Mouse (Mus musculus) kidney, embryonic 14.5 days (tissue): Measurements from ENCODE around the gene Ddx42. TPM values are rescaled to one million over a fixed set of nuclear protein-coding genes. Genes with fewer than 3 reads are reported as not detected.

Experiments
- ATAC-seq: fragments of 200-750 bp; cut with Nextera tagmentation; 2 replicates; pipeline ENCODE4 v1.8.0; 2017; ENCODE audit warnings: moderate number of reproducible peaks, mild to moderate bottlenecking, moderate TSS enrichment, moderate library complexity; ENCODE audit not compliant: low FRiP score, low TSS enrichment
- H3K27ac ChIP-seq: fragments of 300-500 bp; sonication (generic); 2 replicates; pipeline ENCODE4 v1.5.1; 2014; ENCODE audit warnings: low read depth, mild to moderate bottlenecking, low read length, moderate library complexity, mixed read lengths
- H3K27me3 ChIP-seq: fragments of 300-500 bp; sonication (generic); 2 replicates; pipeline ENCODE4 v1.6.1; 2014; ENCODE audit warnings: mild to moderate bottlenecking, low read length; ENCODE audit not compliant: control insufficient read depth, insufficient read depth
- H3K36me3 ChIP-seq: fragments of 300-500 bp; sonication (generic); 2 replicates; pipeline ENCODE4 v1.6.1; 2014; ENCODE audit warnings: low read length, mixed read lengths; ENCODE audit not compliant: control insufficient read depth, insufficient read depth
- H3K4me1 ChIP-seq: fragments of 300-500 bp; sonication (generic); 2 replicates; pipeline ENCODE4 v1.6.1; 2014; ENCODE audit warnings: low read length, mixed read lengths; ENCODE audit not compliant: control insufficient read depth, insufficient read depth
- H3K4me2 ChIP-seq: fragments of 300-500 bp; sonication (generic); replicated peaks from 2 replicates; pipeline ENCODE4 v1.6.1; 2014; ENCODE audit warnings: low read depth, mild to moderate bottlenecking, low read length
- H3K4me3 ChIP-seq: fragments of 300-500 bp; sonication (generic); 2 replicates; pipeline ENCODE4 v1.5.1; 2014; ENCODE audit warnings: mild to moderate bottlenecking, low read length
- H3K9ac ChIP-seq: fragments of 300-500 bp; sonication (generic); 2 replicates; pipeline ENCODE4 v1.6.1; 2014; ENCODE audit warnings: low read depth, mild to moderate bottlenecking, low read length, moderate library complexity
- H3K9me3 ChIP-seq: fragments of 300-500 bp; sonication (generic); 2 replicates; pipeline ENCODE4 v1.6.1; 2016; ENCODE audit warnings: low read length; ENCODE audit not compliant: control insufficient read depth
- WGBS: fragments of 180-500 bp; shearing (Covaris S2); extraction: QIAGEN DNeasy Blood & Tissue Kit; methylation state at CpG from one replicate; pipeline ENCODE4 v1.1.7; 2014; 5-methylcytosine and 5-hydroxymethylcytosine counted together
- polyA plus RNA-seq: library from polyadenylated mRNA; unstranded; fragments of >200 nt; fragmentation: Nextera tagmentation; extraction: Ambion mirVana; gene quantifications from 2 replicates; pipeline ENCODE4 v1.2.1, GENCODE M21; 2014

The Ddx42 gene
- polyA plus RNA-seq, 1 experiment from 2014 or later: 71.8 TPM

GRCm38 (mm10) chr11:106274374-106274773 lies 57.6 kb downstream of the Ddx42 start:
- ATAC-seq: no peak
- Histone ChIP-seq H3K4me3 (no peak overlapping the region), H3K9ac (no peak overlapping the region), H3K4me1 (peaks cover 18% of the 10 kb centered on the region), H3K27me3 (no peaks in the 10 kb centered on the region), H3K4me2 (no peak overlapping the region), H3K9me3 (no peaks in the 10 kb centered on the region), H3K36me3 (no peaks in the 10 kb centered on the region), H3K27ac (peak overlapping the region; percentile 48; the same call in 1 of the 2 replicates)
- WGBS: 63% methylated on average over 1 of the region's 1 CpGs

- H3K36me3 ChIP-seq: no peaks in the 10 kb centered on the region
- no peak overlapping the region for H3K9ac ChIP-seq
- H3K4me1 ChIP-seq: peaks cover 15% of the 10 kb centered on the region
- ATAC-seq: peak; percentile 23
- peak overlapping the region; percentile 48; the same call in 1 of the 2 replicates for H3K27ac ChIP-seq
- H3K27me3 ChIP-seq: no peaks in the 10 kb centered on the region
- no peaks in the 10 kb centered on the region for H3K9me3 ChIP-seq
- H3K4me3 ChIP-seq: no peak overlapping the region
- WGBS: 32% methylated on average over 7 of the region's 7 CpGs
- no peak overlapping the region for H3K4me2 ChIP-seq
These were observed 58.3 kb downstream of the Ddx42 start for GRCm38 (mm10) chr11:106274971-106275411.

GRCm38 (mm10) chr11:106276454-106276853 lies 59.7 kb downstream of the Ddx42 start, which contains the start of gene Tcam1:
TSS of gene Tcam1 (plus strand) at chr11:106276672.
- ATAC-seq: peak; percentile 44
- no peaks in the 10 kb centered on the region for H3K27me3 ChIP-seq
- H3K4me1 ChIP-seq: peaks cover 5% of the 10 kb centered on the region
- no peaks in the 10 kb centered on the region for H3K9me3 ChIP-seq
- peak within 1 kb of the TSS; percentile 48; the same call in 1 of the 2 replicates for H3K27ac ChIP-seq
- H3K4me2 ChIP-seq: peak within 1 kb of the TSS; percentile 39
- no peak within 1 kb of the TSS for H3K9ac ChIP-seq
- WGBS: 6% methylated on average over 25 of the region's 25 CpGs
- 0 out of 2 replicates have a peak within 1 kb of the TSS, but pooled peaks have one; percentile 11 for H3K4me3 ChIP-seq
- H3K36me3 ChIP-seq: no peaks in the 10 kb centered on the region

DNA sequence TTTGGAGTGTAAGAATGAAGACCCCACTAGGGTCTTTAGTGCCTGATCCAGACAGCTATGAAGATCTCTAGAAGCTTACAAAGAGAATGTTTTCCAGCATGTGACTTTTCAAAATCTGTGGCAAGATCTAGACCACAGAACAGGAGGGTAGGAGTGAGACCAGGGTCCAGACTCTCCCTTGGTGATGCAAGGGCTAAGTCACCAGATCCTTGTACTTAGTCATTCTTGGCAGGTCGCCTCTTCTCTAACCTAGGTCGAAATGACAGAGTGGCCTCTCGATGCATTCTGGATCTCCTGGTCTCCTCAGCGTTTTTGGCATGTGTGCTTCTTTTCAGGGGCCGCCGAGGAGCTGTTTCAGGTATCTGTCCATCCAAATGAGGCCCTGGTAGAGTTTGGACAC lies 65.7 kb downstream of the Ddx42 start:
- H3K4me3 ChIP-seq: no peak overlapping the region
- H3K9me3 ChIP-seq: no peaks in the 10 kb centered on the region
- H3K4me2 ChIP-seq: no peak overlapping the region
- H3K27me3 ChIP-seq: no peaks in the 10 kb centered on the region
- 79% methylated on average over 6 of the region's 6 CpGs for WGBS
- no peak overlapping the region for H3K9ac ChIP-seq
- no peak for ATAC-seq
- H3K27ac ChIP-seq: no peak overlapping the region
- no peaks in the 10 kb centered on the region for H3K4me1 ChIP-seq
- no peaks in the 10 kb centered on the region for H3K36me3 ChIP-seq

- Histone ChIP-seq H3K27ac (no peak overlapping the region), H3K36me3 (no peaks in the 10 kb centered on the region), H3K27me3 (no peaks in the 10 kb centered on the region), H3K9ac (no peak overlapping the region), H3K4me1 (no peaks in the 10 kb centered on the region), H3K4me2 (no peak overlapping the region), H3K4me3 (no peak overlapping the region), H3K9me3 (no peaks in the 10 kb centered on the region)
- no peak for ATAC-seq
- 74% methylated on average over 4 of the region's 4 CpGs for WGBS
These were observed 66.6 kb downstream of the Ddx42 start for GRCm38 (mm10) chr11:106283371-106283770.

DNA sequence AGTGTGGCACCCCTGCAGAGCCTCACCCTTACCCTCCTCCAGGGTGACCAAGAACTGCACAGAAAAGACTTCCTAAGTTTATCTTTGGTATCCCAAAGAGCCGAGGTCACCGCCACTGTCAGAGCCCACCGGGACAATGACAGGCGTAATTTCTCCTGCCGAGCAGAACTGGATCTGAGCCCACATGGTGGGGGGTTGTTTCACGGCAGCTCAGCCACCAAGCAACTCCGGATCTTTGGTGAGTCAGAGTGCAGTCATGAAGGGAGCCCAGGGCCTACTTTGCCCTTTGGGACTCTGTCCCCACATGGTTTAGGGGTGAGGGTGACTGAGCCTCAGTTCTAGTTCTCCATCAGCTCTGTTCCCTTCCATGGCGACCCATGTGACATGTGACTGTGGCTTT lies 67.4 kb downstream of the Ddx42 start:
- no peak overlapping the region for H3K27ac ChIP-seq
- H3K4me3 ChIP-seq: no peak overlapping the region
- H3K9me3 ChIP-seq: no peaks in the 10 kb centered on the region
- no peaks in the 10 kb centered on the region for H3K4me1 ChIP-seq
- no peak for ATAC-seq
- H3K36me3 ChIP-seq: no peaks in the 10 kb centered on the region
- no peaks in the 10 kb centered on the region for H3K27me3 ChIP-seq
- whole genome bisulfite sequencing: 68% methylated on average over 8 of the region's 8 CpGs
- no peak overlapping the region for H3K9ac ChIP-seq
- H3K4me2 ChIP-seq: no peak overlapping the region

GRCm38 (mm10) chr11:106286206-106286605 lies 69.5 kb downstream of the Ddx42 start:
- Histone ChIP-seq H3K27me3 (no peaks in the 10 kb centered on the region), H3K27ac (no peak overlapping the region), H3K4me3 (no peak overlapping the region), H3K9ac (no peak overlapping the region), H3K4me2 (no peak overlapping the region), H3K9me3 (no peaks in the 10 kb centered on the region), H3K36me3 (no peaks in the 10 kb centered on the region), H3K4me1 (no peaks in the 10 kb centered on the region)
- WGBS: 82% methylated on average over 7 of the region's 7 CpGs
- ATAC-seq: no peak

GRCm38 (mm10) chr11:106286987-106287386 lies 70.3 kb downstream of the Ddx42 start:
- Histone ChIP-seq H3K36me3 (no peaks in the 10 kb centered on the region), H3K4me1 (no peaks in the 10 kb centered on the region), H3K4me2 (no peak overlapping the region), H3K27ac (no peak overlapping the region), H3K4me3 (no peak overlapping the region), H3K27me3 (no peaks in the 10 kb centered on the region), H3K9me3 (no peaks in the 10 kb centered on the region), H3K9ac (no peak overlapping the region)
- ATAC-seq: no peak
- 75% methylated on average over 11 of the region's 11 CpGs for WGBS

- no peak overlapping the region for H3K27ac ChIP-seq
- H3K36me3 ChIP-seq: no peaks in the 10 kb centered on the region
- no peaks in the 10 kb centered on the region for H3K27me3 ChIP-seq
- ATAC-seq: no peak
- WGBS: 59% methylated on average over 8 of the region's 8 CpGs
- H3K4me2 ChIP-seq: no peak overlapping the region
- H3K9me3 ChIP-seq: no peaks in the 10 kb centered on the region
- no peak overlapping the region for H3K4me3 ChIP-seq
- no peak overlapping the region for H3K9ac ChIP-seq
- no peaks in the 10 kb centered on the region for H3K4me1 ChIP-seq
These were observed 72.6 kb downstream of the Ddx42 start for GRCm38 (mm10) chr11:106289369-106289768.
